Mouse (Mus musculus) neural tube, embryonic 13.5 days (tissue): ENCODE data around the gene Rsph4a. TPM values are rescaled to one million over a fixed set of nuclear protein-coding genes. Genes with fewer than 3 reads are reported as not detected.
"Not testable (repeated sequence)": the region's sequence is repeated elsewhere in the genome, so short reads cannot be mapped to it uniquely, and the experiment has no call there.

Experiments used
- ATAC-seq: fragments of 200-750 bp; cut with Nextera tagmentation; 2 replicates; pipeline ENCODE4 v1.8.0; 2017; ENCODE audit warnings: low read depth, mild to moderate bottlenecking, moderate TSS enrichment, moderate library complexity
- H3K27ac ChIP-seq: fragments of 300-500 bp; sonication (generic); replicated peaks from 2 replicates; pipeline ENCODE4 v1.5.1; 2015; ENCODE audit warnings: moderate library complexity, mild to moderate bottlenecking, inconsistent platforms
- H3K27me3 ChIP-seq: fragments of 300-500 bp; sonication (generic); 2 replicates; pipeline ENCODE4 v1.6.1; 2015; ENCODE audit warnings: mild to moderate bottlenecking, inconsistent platforms
- H3K36me3 ChIP-seq: fragments of 300-500 bp; sonication (generic); 2 replicates; pipeline ENCODE4 v1.6.1; 2015; ENCODE audit warnings: mild to moderate bottlenecking, inconsistent platforms
- H3K4me1 ChIP-seq: fragments of 300-500 bp; sonication (generic); replicated peaks from 2 replicates; pipeline ENCODE4 v1.6.1; 2015; ENCODE audit warnings: inconsistent platforms
- H3K4me2 ChIP-seq: fragments of 300-500 bp; sonication (generic); 2 replicates; pipeline ENCODE4 v1.6.1; 2015; ENCODE audit warnings: inconsistent platforms, mild to moderate bottlenecking, moderate library complexity
- H3K4me3 ChIP-seq: fragments of 300-500 bp; sonication (generic); 2 replicates; pipeline ENCODE4 v1.5.1; 2015; ENCODE audit warnings: mild to moderate bottlenecking, inconsistent platforms
- H3K9ac ChIP-seq: fragments of 300-500 bp; sonication (generic); 2 replicates; pipeline ENCODE4 v1.6.1; 2015; ENCODE audit warnings: moderate library complexity, mild to moderate bottlenecking, inconsistent platforms
- H3K9me3 ChIP-seq: fragments of 300-500 bp; sonication (generic); 2 replicates; pipeline ENCODE4 v1.6.1; 2016; ENCODE audit warnings: inconsistent platforms
- WGBS: fragments of 180-500 bp; shearing (Covaris S2); methylation state at CpG from one replicate; pipeline ENCODE4 v1.1.7; 2015; 5-methylcytosine and 5-hydroxymethylcytosine counted together
- polyA plus RNA-seq: library from polyadenylated mRNA; unstranded; fragments of >200 nt; fragmentation: Nextera tagmentation; extraction: Ambion mirVana; gene quantifications from 2 replicates; pipeline ENCODE4 v1.2.1, GENCODE M21; 2015

Rsph4a gene
- polyA plus RNA-seq: 0.21 and 0.25 TPM in 2 replicates

DNA sequence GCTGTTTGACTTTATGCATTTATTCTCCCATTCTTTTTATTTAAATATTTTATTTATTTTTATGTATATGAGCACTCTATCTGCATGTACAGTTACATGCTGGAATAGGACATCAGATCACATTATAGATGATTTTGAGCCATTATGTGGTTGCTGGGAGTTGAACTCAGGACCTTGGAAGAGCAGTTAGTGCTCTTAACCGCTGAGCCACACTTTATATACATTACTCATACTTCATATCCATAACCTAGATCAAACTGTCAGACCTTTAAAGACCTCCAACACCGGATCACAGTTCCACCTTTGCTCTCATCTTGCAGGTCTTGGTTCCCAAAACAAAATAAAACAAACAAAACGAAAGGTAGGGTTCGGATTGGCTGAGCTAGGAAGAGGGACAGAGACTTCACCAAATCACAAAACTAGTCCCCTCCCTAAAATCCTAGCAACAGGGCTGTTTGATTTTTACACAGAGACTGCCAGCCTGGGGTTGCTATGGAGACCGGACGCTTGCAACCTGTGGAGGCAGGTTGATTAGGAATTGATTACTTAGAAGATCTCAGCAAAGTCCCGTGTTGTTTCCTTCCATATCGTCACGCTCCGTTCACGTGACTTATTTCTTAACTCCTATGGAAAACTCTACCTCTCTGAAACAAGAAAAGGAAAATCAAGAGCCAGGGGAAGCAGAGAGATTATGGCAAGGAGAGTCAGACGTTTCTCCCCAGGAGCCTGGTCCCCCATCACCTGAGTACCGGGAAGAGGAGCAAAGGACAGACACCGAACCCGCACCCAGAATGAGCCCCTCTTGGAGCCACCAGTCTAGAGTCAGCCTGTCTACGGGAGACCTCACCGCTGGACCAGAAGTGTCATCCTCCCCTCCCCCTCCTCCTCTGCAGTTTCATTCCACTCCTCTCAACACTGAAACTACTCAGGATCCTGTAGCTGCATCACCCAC, at the start of gene Rsph4a:
Gene Rsph4a (plus strand): TSS at position 582 of the 952 bp plus-strand sequence.
- Histone ChIP-seq H3K36me3 (no peaks in the 10 kb centered on the region), H3K4me3 (peak within 1 kb of the TSS; percentile 38), H3K4me2 (peak within 1 kb of the TSS; percentile 65), H3K27me3 (no peaks in the 10 kb centered on the region), H3K9ac (peak within 1 kb of the TSS; percentile 45; the same call in 1 of the 2 replicates), H3K9me3 (no peaks in the 10 kb centered on the region), H3K27ac (no peak within 1 kb of the TSS), H3K4me1 (peaks cover 8% of the 10 kb centered on the region)
- 6% methylated on average over 17 of the region's 17 CpGs for WGBS
- ATAC-seq: peak; percentile 95

GRCm38 (mm10) chr10:33857421-33857820, 47.5 kb upstream of the Rsph4a start, which contains the start of gene Sult3a1:
Sult3a1 (plus strand) TSS chr10:33857721.
- Histone ChIP-seq H3K4me1 (no peaks in the 10 kb centered on the region), H3K27me3 (no peaks in the 10 kb centered on the region), H3K27ac (no peak within 1 kb of the TSS), H3K36me3 (no peaks in the 10 kb centered on the region), H3K9me3 (no peaks in the 10 kb centered on the region), H3K4me3 (no peak within 1 kb of the TSS), H3K9ac (no peak within 1 kb of the TSS), H3K4me2 (no peak within 1 kb of the TSS)
- no peak for ATAC-seq

DNA sequence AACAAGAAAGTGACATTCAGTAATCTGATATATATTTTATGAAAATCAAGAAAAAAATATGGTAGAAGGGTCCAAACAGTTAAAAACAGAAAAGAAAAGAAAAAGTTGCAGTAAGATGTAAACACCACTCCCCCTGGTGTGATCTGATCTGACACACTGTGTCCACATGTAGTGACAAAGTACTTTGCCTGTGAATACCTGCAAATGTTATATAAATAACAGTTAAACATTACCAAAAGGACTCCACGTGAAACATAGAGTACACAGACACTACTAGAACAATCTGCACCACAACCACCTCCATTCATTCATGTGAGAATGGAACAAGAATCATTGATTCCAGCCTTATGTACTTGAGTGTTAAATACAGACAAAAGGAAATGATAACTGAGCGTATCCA, 38.9 kb upstream of the Rsph4a start:
- no peak overlapping the region for H3K4me2 ChIP-seq
- H3K27ac ChIP-seq: no peak overlapping the region
- no peaks in the 10 kb centered on the region for H3K27me3 ChIP-seq
- no peak overlapping the region for H3K9ac ChIP-seq
- no peaks in the 10 kb centered on the region for H3K36me3 ChIP-seq
- H3K4me3 ChIP-seq: no peak overlapping the region
- no peaks in the 10 kb centered on the region for H3K4me1 ChIP-seq
- WGBS: 73% methylated on average over 2 of the region's 2 CpGs
- no peaks in the 10 kb centered on the region for H3K9me3 ChIP-seq
- ATAC-seq: no peak

- no peaks in the 10 kb centered on the region for H3K27me3 ChIP-seq
- WGBS: 20% methylated on average over 1 of the region's 1 CpGs
- no peak overlapping the region for H3K27ac ChIP-seq
- no peak overlapping the region for H3K4me2 ChIP-seq
- no peak overlapping the region for H3K9ac ChIP-seq
- H3K4me1 ChIP-seq: no peaks in the 10 kb centered on the region
- no peaks in the 10 kb centered on the region for H3K9me3 ChIP-seq
- H3K4me3 ChIP-seq: no peak overlapping the region
- ATAC-seq: no peak
- no peaks in the 10 kb centered on the region for H3K36me3 ChIP-seq
Measured at GRCm38 (mm10) chr10:33870441-33870840, 34.5 kb upstream of the Rsph4a start.

DNA sequence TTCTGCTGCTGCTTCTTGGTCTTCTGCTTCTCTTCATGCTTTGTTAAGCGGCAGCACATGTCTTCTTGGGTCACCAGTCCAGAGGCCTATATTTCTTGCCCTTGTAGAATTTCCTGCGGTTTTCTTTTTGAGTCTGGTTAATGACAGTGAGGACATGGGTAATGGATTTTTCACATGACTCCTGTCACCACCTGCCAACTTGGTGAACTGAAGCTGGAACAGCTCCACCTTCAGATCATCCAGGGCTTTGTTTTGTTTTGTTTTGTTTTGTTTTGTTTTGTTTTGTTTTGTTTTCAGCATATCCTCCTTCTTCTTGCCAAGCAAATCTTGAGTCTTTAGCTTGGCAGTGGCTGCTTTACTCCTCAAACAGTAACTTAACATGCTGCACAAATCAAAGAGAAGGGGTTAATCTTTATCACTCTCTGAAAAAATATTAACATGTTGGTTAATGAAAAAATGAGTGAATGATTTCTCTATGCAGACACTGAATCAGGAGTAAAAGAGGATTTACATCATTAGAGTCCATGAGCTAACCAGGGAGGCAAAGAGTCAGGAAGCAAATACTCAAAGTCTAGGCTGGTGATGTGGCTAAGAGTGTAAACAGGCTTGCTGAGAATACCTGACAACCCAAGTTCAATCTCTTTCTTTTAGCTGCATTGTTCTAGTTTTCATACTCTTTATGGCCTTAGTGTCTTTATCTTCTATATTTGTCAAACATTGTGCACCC, 32.1 kb upstream of the Rsph4a start:
- Histone ChIP-seq H3K9me3 (no peaks in the 10 kb centered on the region), H3K27ac (no peak overlapping the region), H3K27me3 (no peaks in the 10 kb centered on the region), H3K4me2 (no peak overlapping the region), H3K4me3 (no peak overlapping the region), H3K4me1 (no peaks in the 10 kb centered on the region), H3K36me3 (no peaks in the 10 kb centered on the region), H3K9ac (no peak overlapping the region)
- ATAC-seq: no peak
- 79% methylated on average over 2 of the region's 2 CpGs for WGBS

DNA sequence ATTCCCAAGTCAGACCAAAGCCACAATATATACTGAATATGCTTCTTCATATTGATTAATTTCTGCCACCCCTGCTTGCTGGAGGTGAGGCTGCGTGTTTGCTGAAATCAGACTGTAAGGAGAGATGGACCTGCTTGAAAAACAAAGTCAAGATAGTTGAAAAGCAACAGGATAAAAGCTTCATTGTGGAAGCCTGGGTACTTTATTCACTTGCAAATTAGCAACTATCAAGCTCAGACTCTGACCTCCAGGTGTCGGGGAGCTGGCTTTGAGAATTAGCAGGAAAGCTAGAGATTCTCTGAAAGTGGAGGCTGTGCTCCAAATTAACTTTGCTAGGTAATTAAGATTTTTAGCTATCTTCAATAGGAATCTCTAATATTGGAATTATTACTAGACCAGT, 22.5 kb upstream of the Rsph4a start:
- H3K4me1 ChIP-seq, H3K9ac ChIP-seq, H3K4me2 ChIP-seq, H3K27ac ChIP-seq, H3K36me3 ChIP-seq, H3K4me3 ChIP-seq, ATAC-seq, H3K9me3 ChIP-seq, H3K27me3 ChIP-seq: not testable (repeated sequence)
- WGBS: 78% methylated on average over 2 of the region's 2 CpGs

DNA sequence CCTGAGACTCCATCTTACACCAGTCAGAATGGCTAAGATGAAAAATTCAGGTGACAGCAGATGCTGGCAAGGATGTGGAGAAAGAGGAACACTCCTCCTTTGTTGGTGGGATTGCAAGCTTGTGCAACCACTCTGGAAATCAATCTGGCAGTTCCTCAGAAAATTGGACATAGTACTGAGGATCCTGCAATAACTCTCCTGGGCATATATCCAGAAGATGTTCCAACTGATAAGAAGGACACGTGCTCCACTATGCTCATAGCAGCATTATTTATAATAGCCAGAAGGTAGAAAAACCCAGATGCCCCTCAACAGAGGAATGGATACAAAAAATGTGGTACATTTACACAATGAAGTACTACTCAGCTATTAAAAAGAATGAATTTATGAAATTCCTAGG, 3.4 kb upstream of the Rsph4a start:
- H3K4me2 ChIP-seq, H3K9me3 ChIP-seq, H3K27ac ChIP-seq, H3K4me1 ChIP-seq, H3K36me3 ChIP-seq, ATAC-seq, H3K27me3 ChIP-seq, H3K4me3 ChIP-seq, H3K9ac ChIP-seq: not testable (repeated sequence)
- WGBS: 90% methylated on average over 1 of the region's 1 CpGs

DNA sequence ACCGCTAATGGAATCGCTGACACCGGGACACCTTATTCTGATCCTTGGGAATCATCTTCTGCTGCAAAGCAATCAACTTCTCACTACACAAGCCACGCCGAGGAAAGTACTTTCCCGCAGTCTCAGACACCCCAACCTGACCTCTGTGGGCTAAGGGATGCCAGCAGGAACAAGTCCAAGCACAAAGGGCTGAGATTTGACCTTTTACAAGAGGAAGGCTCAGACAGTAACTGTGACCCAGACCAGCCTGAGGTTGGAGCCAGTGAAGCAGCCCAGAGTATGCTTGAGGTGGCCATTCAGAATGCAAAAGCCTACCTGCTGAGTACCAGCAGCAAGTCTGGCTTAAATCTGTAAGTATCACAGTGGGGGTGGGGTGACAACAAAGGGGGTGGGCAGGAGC, 578 bp downstream of the Rsph4a start:
- Histone ChIP-seq H3K4me1 (peaks cover 8% of the 10 kb centered on the region), H3K9ac (no peak overlapping the region), H3K36me3 (no peaks in the 10 kb centered on the region), H3K27me3 (no peaks in the 10 kb centered on the region), H3K4me3 (peak overlapping the region; percentile 38), H3K4me2 (peak overlapping the region; percentile 65), H3K9me3 (no peaks in the 10 kb centered on the region), H3K27ac (no peak overlapping the region)
- WGBS: 3% methylated on average over 6 of the region's 6 CpGs
- ATAC-seq: peak; percentile 32; the same call in 1 of the 2 replicates

DNA sequence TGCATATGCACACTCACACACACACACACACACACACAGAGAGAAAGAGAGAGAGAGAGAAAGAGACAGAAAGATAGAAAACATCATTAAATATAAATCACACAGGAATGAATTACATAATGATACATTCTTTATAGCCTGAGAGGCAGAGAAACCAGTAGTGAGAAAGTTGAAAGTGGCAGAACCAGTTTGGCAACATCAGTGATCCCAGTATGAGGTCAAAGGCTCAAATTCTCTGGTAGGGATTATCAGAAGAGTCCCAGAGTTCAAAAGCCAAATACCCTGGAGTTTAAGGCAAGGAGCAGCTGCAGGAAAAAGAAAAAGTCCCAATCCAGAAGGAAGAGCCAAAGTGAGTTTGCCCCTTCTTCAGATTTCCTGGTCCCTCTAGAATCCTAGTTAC, 35.8 kb downstream of the Rsph4a start:
- Histone ChIP-seq H3K27ac (no peak overlapping the region), H3K36me3 (peaks cover 67% of the 10 kb centered on the region), H3K4me2 (no peak overlapping the region)

GRCm38 (mm10) chr10:33945390-33945789, 40.5 kb downstream of the Rsph4a start:
- Histone ChIP-seq H3K4me2 (no peak overlapping the region), H3K27me3 (no peaks in the 10 kb centered on the region), H3K4me3 (no peak overlapping the region), H3K9me3 (no peaks in the 10 kb centered on the region), H3K4me1 (peaks cover 33% of the 10 kb centered on the region), H3K36me3 (peaks cover 46% of the 10 kb centered on the region), H3K27ac (no peak overlapping the region), H3K9ac (no peak overlapping the region)
- no peak for ATAC-seq
- 88% methylated on average over 3 of the region's 3 CpGs for WGBS

More for the DNA sequence above, 35.8 kb downstream of the Rsph4a start:
- no peak for ATAC-seq
- H3K9me3 ChIP-seq: no peaks in the 10 kb centered on the region
- H3K4me1 ChIP-seq: peaks cover 5% of the 10 kb centered on the region; the same call in 1 of the 2 replicates
- no peak overlapping the region for H3K9ac ChIP-seq
- H3K27me3 ChIP-seq: no peaks in the 10 kb centered on the region
- no peak overlapping the region for H3K4me3 ChIP-seq

DNA sequence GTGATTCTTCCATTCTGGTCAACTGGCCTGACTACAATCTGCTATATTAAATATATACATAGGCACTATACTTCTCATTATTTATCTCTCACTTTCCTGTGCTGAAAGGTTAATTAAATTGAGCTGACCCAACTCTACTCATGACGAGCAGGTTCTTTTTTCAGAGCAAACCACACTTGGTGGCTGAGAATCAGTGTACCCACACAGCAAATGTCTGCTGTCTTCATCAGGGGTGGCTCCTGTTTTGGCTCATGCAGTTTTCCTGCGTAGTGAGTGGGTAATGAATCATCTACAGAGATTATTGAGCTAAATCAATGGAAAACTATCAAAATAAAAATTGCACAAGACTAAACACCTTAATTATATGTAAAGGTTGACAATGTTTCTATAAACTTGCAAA, 41.4 kb downstream of the Rsph4a start:
- Histone ChIP-seq H3K4me3 (no peak overlapping the region), H3K27me3 (no peaks in the 10 kb centered on the region), H3K4me1 (peaks cover 35% of the 10 kb centered on the region), H3K27ac (no peak overlapping the region), H3K9ac (no peak overlapping the region), H3K4me2 (no peak overlapping the region), H3K9me3 (no peaks in the 10 kb centered on the region), H3K36me3 (peaks cover 45% of the 10 kb centered on the region)
- WGBS: 92% methylated on average over 2 of the region's 2 CpGs
- no peak for ATAC-seq

DNA sequence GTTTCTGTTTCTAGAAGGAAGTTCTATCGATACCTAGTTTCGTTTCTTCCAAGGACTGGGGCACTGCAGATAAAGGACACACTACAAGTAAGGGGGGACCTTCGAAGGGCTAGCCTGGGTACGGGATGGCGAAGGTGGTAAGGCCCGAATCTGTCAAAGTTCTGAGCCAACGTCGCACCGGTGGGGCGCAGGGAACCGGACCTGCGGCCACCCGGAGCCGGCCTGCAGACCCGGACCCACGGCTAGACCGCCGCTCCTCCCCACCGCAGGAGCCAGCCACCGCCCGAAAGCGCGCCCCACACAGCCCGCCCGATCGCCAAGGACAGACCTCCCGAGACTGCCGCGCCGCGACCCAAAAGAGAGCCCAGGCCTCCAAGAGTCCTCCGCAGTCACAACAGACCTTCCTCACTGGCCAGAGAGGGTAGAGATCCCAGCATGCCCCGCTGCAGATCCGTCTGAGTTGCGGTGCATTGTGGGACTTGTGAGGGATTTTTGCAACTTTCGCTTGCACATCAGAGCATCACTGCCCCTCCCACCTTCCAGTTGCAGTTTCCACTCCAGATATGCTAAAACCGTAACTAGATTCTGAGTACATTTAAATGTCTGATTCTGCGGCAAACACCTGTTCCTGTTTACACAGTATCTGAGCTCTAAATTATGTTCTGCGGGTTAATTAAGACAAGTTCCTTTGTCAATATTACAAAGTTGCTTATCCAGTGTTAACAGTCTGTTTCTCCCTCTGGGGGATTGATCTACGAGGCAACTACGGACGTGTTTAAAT, 46.1 kb downstream of the Rsph4a start, which contains the start of gene Zup1:
Gene Zup1 (minus strand): TSS at position 467 of the 781 bp plus-strand sequence.
- WGBS: 4% methylated on average over 42 of the region's 42 CpGs
- Histone ChIP-seq H3K27ac (peak within 1 kb of the TSS; percentile 79), H3K27me3 (no peaks in the 10 kb centered on the region), H3K4me2 (peak within 1 kb of the TSS; percentile 79), H3K4me1 (peaks cover 27% of the 10 kb centered on the region), H3K9ac (peak within 1 kb of the TSS; percentile 95), H3K9me3 (no peaks in the 10 kb centered on the region), H3K36me3 (peaks cover 17% of the 10 kb centered on the region), H3K4me3 (peak within 1 kb of the TSS; percentile 72)
- ATAC-seq: peak; percentile 98
